Mouse (Mus musculus): ENCODE measurements around the gene Cdk19.
"Not testable (repeated sequence)": the region's sequence is repeated elsewhere in the genome, so short reads cannot be mapped to it uniquely, and the experiment has no call there.

The Cdk19 gene

GRCm38 (mm10) chr10:40385397-40385796 is 46.0 kb downstream of the Cdk19 start:
- in situ Hi-C loops (cut with MboI; ENCODE audit: low sequenced_read_pairs) = no loop called here

GRCm38 (mm10) chr10:40386126-40386525 is 46.8 kb downstream of the Cdk19 start:
- in situ Hi-C loops (cut with MboI; ENCODE audit: low sequenced_read_pairs) = no loop called here

GRCm38 (mm10) chr10:40393447-40394143 is 54.2 kb downstream of the Cdk19 start:
- in situ Hi-C loops (cut with MboI; ENCODE audit: low sequenced_read_pairs) = no loop called here

- in situ Hi-C loops (cut with MboI; ENCODE audit: low sequenced_read_pairs) = no loop called here
Observed at GRCm38 (mm10) chr10:40398842-40399241, 59.5 kb downstream of the Cdk19 start.

- in situ Hi-C loops (cut with MboI; ENCODE audit: low sequenced_read_pairs) = no loop called here
Observed at GRCm38 (mm10) chr10:40399328-40399727, 60.0 kb downstream of the Cdk19 start.

GRCm38 (mm10) chr10:40400293-40400692 is 60.9 kb downstream of the Cdk19 start:
- in situ Hi-C loops (cut with MboI; ENCODE audit: low sequenced_read_pairs) = no loop called here

- in situ Hi-C loops (cut with MboI; ENCODE audit: low sequenced_read_pairs) = no loop called here
Observed at GRCm38 (mm10) chr10:40406655-40407054, 67.3 kb downstream of the Cdk19 start.

GRCm38 (mm10) chr10:40409336-40409735 is 70.0 kb downstream of the Cdk19 start:
- in situ Hi-C loops (cut with MboI; ENCODE audit: low sequenced_read_pairs) = no loop called here

- in situ Hi-C loops (cut with MboI; ENCODE audit: low sequenced_read_pairs) = no loop called here
Observed at GRCm38 (mm10) chr10:40411370-40411769, 72.0 kb downstream of the Cdk19 start.

- in situ Hi-C loops (cut with MboI; ENCODE audit: low sequenced_read_pairs) = no loop called here
Observed at GRCm38 (mm10) chr10:40416944-40417343, 77.6 kb downstream of the Cdk19 start.

- in situ Hi-C loops (cut with MboI; ENCODE audit: low sequenced_read_pairs) = no loop called here
Observed at GRCm38 (mm10) chr10:40419841-40420240, 80.5 kb downstream of the Cdk19 start.

GRCm38 (mm10) chr10:40420703-40421102 is 81.3 kb downstream of the Cdk19 start:
- in situ Hi-C loops (cut with MboI; ENCODE audit: low sequenced_read_pairs) = no loop called here

GRCm38 (mm10) chr10:40421724-40422123 is 82.4 kb downstream of the Cdk19 start:
- in situ Hi-C loops (cut with MboI; ENCODE audit: low sequenced_read_pairs) = no loop called here

- in situ Hi-C loops (cut with MboI; ENCODE audit: low sequenced_read_pairs) = no loop called here
Observed at GRCm38 (mm10) chr10:40422696-40423095, 83.3 kb downstream of the Cdk19 start.

- in situ Hi-C loops (cut with MboI; ENCODE audit: low sequenced_read_pairs) = not testable (repeated sequence)
Observed at GRCm38 (mm10) chr10:40424428-40424827, 85.1 kb downstream of the Cdk19 start.

GRCm38 (mm10) chr10:40425243-40426095 is 86.1 kb downstream of the Cdk19 start:
- in situ Hi-C loops (cut with MboI; ENCODE audit: low sequenced_read_pairs) = no loop called here

- in situ Hi-C loops (cut with MboI; ENCODE audit: low sequenced_read_pairs) = no loop called here
Observed at GRCm38 (mm10) chr10:40426096-40426450, 86.7 kb downstream of the Cdk19 start.

- in situ Hi-C loops (cut with MboI; ENCODE audit: low sequenced_read_pairs) = no loop called here
Observed at GRCm38 (mm10) chr10:40428633-40429032, 89.3 kb downstream of the Cdk19 start.

GRCm38 (mm10) chr10:40429081-40429480 is 89.7 kb downstream of the Cdk19 start:
- in situ Hi-C loops (cut with MboI; ENCODE audit: low sequenced_read_pairs) = no loop called here

- in situ Hi-C loops (cut with MboI; ENCODE audit: low sequenced_read_pairs) = no loop called here
Observed at GRCm38 (mm10) chr10:40430209-40430608, 90.8 kb downstream of the Cdk19 start.

- in situ Hi-C loops (cut with MboI; ENCODE audit: low sequenced_read_pairs) = no loop called here
Observed at GRCm38 (mm10) chr10:40431957-40432356, 92.6 kb downstream of the Cdk19 start.

GRCm38 (mm10) chr10:40432375-40432774 is 93.0 kb downstream of the Cdk19 start:
- in situ Hi-C loops (cut with MboI; ENCODE audit: low sequenced_read_pairs) = no loop called here
